Mouse (Mus musculus) Muller cell, postnatal 12 days (primary cell): ENCODE data around the gene Alg11.
A peak's percentile ranks its signal among the peaks of the same experiment; 100 is the strongest.

Experiments
- DNase-seq: peaks from one replicate; pipeline ENCODE4 v3.0.0-alpha.2; 2015; ENCODE audit errors: inconsistent ontology term

Alg11 gene

DNA sequence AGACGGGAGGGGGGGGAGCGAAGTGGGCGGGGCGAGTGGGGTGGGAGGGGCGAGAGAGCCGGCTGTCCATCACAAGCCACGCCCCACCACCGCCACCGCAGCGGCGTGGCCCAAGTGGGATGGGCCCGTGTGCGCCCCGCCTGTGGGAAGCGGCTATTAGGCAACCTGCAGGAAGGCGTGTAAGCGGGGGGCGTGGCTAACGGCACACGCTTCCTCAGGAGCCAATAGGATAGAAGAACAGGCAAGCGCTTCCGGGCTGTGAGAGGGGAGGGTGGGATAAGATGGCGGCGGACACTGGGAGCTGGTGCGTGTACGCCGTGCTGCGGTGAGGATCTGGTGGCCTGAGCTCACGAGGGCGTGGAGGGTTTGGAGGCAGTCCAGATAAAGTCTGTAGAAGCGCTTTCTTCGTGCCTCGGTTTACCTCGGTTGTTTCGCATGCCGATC, at the start of gene Alg11:
TSS of gene Alg11 (plus strand) at position 276 of the 444 bp plus-strand sequence.
- peak; percentile 98 for DNase-seq

DNA sequence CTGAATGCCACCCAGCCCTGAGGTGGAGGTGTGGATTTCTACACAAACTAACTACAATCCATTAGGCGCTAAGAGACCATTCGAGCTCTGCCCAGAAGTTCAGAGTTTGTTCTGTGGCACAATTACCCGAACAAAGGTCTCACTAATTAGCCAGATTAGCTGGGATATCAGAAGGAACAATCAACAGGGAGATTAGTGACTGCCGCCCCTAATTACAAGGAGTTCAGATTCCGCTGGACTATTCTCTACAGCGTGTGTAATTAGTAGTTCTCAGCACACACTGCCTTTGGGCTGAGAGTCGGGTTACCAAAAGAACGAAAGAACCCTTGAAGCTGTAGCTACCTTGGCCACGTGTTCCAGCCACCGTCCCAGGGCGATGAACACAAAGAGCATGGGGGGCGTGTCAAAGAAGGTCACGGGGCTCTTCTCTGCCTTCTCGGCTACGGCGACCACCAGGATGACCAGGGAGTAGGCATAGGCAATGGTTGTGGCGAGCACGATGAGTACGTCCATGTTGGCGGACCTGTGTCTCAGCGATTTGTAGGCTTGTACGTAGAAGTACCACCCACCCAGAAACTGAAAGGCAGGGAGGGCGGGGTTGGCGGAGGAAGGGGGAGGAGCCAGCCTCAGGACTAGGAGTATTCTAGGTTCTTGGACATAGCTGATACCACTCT, 47.4 kb upstream of the Alg11 start:
- DNase-seq, result peak; percentile 42

DNA sequence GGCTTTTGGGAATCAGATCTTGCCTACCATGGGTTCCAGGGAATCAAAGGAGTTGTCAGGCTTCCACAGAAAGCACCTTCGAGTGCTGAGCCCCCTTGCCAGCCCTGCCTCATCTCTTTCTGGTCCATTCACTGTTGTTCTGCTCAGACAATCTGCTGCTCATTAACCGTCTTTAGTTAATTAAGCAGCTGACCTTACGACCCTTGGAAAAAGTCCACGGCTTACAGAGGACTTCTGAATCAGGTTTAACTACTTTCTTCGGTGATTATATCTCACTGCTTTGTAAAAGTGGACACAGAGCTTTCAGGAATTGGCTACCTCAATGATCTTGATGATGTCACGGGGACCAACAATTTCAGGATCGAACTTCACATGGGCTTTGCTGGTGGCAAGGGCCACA, 42.8 kb upstream of the Alg11 start:
- DNase-seq, result no peak

DNA sequence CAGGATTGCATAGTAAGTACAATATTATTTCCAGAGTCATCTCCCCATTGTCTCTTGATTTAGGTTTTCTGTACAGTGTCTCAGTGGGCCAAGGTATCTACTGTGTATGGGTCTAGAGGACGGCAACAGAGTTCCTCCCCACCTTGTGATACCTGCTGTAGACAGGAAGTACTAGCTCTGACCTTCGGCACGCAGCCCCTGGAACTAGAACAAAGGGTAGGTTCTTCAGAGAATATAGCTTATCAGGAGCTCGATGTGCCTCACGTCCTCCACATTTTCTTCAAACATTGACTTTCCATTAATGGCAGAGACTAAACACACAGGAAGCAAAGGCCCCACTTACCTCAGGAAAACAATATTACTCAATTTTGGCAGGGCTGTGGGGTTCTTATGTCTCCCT, 41.0 kb upstream of the Alg11 start:
- no peak for DNase-seq

DNA sequence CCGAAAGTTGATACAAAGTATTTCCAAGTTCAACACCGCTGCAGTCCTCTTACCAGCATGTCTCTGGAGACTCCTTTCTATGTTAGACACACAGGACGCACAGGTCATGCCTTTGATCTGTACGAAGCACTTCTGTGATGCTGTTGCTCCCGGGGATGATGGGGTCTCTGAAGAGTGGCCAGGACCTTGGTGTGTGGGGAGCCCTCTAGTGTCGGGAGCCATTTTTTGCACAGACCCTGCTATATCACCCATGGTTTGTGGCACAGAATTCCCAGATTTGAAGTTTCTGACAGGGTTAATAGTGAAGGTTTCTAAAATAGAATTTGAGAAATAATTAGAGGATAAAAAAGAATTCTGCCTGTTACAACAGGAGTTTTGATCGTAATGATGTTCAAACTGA, 38.3 kb upstream of the Alg11 start:
- no peak for DNase-seq

DNA sequence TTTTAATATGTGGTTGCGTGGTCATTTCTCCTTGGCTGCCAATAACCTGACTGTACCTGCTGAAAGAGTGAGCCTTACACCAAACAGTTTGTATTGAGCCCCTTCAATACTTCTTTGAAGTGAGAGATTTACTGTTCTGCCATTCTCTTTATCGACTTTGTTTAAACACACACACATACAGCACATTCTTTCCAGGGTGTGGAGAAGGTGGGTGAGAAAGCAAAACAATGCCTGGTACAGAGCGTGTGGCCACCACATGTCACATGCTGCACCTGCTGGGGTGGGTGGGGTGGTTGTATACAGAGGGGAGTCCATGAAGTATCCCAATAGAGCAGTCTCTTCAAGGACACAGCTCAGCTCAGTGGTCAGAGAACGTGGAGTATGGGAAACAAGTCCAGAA, 35.3 kb upstream of the Alg11 start:
- no peak for DNase-seq

DNA sequence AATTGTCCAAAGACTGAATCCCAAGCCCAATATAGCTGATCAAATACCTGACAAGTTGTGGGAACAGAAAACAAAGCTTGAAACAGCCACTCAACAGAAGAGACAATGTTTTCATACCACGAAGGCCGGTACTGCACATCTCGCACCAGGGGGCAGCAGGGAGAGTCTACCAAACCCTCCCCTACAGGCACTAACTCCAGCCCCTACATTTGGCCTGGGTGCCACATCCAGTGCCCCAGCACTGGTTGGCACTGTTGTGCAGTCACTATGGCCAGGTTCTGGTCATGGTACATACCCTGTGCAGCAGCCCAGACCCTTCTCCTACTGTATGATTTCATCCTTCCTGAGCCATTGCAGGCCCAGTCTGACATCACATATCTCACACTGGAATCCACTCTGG, 31.5 kb upstream of the Alg11 start:
- DNase-seq, result no peak

DNA sequence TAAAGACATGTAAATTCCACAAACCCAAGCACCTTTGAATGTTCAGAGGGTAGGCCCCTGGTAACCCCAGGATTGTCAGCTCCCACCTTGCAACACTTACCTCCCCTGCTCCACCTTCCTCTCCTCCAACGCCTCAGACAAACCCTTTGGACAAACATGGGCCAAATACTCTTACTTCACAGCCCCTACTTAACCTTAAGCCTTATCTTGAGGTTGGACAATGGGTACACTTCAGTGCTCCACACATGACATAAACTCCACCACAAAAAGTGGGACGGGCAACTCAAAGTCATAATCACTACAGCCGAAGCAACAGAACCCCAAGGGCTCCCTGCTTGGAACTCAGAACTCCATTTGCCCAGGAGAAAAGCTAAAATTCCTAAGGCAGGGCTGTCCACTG, 29.5 kb upstream of the Alg11 start:
- DNase-seq, result no peak

DNA sequence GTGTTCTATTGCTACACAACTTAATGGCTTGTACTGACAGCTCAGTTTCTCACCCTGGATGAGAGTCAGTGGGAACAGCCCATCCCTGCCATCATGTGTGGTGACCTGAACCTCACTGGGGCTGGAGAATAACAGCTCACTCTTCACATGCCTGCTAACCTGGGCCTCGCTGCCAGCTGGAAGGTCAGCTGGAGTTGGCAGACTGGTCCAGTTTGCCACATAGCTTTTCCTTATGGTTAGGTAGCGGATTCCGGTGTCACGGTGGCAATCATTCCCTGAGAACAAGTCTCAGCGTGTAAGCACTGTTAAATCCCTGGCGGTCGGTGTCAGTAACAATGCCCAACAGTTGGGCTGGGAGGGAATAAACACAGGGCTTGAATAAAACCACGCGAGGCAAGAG, 24.4 kb upstream of the Alg11 start:
- no peak for DNase-seq

DNA sequence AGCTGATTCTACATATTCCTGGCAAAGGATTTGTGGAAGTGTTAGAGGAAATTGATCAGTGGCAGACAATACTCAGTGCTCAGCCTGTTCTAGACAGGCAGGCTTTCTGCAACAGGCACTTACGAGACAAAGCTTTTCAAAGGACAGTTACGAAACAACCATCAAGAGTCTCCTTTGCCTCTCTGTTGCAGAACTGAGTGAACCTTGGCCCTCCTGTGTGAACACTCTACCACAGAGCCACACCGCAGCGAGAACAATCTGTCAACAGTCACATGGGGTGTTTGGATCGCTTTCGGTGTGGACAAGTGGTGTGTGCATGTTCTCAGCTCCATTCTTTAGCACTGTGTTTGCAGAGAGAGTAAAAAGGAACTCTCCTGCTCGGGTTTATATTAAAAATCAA, 23.5 kb upstream of the Alg11 start:
- no peak for DNase-seq

DNA sequence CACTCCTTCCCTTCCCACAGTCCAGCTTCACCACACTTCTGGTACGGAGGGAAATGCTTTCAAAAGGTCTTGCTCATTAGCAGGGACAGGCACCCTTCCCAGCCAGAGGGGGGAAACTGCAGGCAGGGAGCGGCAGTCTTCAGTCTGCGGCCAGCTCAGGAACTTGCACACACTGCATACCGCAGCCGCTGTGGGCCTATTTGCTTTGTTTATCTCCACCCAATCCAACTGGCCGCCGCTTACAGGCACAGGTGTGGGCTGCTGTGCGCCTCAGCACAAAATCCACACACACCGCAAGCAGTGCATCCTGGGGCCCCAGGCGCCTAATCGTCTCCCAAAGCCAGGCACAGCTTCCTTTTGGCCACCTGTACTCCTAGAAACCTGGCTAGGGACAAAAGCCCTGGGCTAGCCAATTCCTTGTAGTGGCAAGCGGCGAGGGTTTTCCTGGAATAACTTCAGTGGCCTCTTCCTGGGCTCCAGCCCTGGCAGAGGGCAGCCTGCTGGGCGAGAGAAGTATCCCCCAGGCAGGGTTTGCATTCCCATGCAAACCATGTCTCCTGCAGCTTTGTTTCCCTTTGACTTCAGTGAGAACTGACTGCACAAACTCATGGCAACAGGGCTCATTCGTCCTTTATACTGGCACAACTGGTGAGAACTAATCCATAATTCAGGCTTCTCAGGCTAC, 20.9 kb upstream of the Alg11 start:
- peak; percentile 74 for DNase-seq

DNA sequence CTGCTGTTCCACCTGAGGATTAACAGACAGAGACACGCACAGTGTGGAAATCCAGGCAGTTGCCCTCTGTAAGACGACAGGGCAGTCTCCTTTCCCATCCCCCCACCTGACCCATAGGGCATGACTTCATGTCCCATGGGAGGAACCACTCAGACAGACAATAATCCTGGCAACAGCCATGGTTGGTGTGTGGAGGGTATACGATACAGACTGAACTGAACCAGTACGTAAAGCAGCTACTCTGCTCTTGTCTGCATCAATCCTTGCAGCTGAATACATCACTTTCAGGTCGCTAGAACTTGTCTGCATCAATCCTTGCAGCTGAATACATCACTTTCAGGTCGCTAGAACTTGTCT, 20.4 kb upstream of the Alg11 start:
- DNase-seq, result no peak

DNA sequence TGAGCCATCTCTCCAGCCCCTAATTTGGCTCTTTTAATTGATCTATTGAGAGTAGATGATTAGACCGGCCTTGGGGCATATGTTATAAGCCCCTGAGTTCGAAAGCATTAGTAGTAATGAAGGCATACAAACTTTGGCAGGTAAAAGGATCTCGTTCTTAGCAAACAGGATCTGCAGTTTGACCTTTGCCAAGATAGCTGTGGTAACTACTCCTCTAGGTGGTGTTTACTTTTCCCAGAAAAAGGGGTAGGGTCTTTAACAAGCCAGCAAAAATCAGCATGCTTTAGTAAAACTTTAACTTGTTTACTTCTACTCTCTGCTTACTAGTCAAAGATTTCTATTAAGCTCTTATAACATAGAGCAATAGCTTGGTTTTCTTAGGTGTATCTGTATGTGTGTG, 18.0 kb upstream of the Alg11 start:
- DNase-seq, result no peak

DNA sequence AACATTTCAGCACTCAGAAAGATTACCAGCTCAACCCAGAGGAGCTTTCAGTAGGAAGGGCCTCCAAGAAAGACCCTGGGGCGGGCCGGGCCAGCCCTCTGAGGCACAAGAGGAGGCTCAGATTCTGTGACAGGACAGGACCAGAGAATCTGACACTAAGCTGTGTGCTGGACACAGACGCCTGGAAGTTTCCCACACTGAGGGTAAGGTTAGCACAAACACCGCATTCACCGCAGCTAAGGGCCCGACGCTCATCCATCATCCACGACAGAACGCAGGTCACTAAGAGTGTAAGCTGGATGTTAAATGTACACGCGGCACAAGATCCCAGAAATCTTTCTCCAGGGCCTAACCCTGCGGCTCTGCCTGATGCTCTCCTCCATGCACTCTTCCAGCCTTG, 16.8 kb upstream of the Alg11 start:
- no peak for DNase-seq

DNA sequence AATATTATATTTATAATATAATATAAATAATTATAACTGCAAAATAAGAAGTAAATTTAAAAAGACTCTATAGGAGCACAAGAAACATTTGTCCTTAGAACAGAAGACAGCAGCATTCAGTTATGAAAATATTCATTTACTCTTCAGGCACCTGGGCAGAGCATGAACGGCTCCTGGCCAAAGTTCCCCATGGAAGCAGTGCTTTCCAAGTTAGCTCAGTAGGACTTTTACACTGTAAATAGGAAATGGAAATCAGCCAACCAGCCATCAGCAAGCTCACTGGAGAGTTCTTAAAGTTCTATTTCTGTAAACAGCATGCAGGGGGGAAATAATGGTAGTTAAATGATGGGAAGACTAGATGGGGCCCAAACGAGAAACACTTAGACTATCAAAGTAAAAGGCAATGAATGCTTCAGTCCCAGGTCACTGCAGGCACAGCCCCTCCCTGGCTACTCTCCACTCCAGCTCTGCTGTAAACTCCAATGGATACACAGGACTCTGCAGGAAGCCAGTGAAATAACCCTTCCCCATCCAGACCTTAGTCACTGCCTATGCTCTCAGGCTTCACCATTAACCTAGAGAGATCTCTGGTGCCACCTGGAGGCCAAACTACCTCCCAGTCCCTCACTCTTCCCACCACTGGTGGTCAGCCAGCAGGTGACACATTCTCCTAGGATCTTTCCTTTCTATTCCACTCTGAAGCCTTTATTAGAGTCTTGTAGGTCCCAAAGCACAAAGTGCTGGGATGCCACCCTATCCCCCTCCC, 12.6 kb upstream of the Alg11 start:
- DNase-seq, result peak; percentile 57

DNA sequence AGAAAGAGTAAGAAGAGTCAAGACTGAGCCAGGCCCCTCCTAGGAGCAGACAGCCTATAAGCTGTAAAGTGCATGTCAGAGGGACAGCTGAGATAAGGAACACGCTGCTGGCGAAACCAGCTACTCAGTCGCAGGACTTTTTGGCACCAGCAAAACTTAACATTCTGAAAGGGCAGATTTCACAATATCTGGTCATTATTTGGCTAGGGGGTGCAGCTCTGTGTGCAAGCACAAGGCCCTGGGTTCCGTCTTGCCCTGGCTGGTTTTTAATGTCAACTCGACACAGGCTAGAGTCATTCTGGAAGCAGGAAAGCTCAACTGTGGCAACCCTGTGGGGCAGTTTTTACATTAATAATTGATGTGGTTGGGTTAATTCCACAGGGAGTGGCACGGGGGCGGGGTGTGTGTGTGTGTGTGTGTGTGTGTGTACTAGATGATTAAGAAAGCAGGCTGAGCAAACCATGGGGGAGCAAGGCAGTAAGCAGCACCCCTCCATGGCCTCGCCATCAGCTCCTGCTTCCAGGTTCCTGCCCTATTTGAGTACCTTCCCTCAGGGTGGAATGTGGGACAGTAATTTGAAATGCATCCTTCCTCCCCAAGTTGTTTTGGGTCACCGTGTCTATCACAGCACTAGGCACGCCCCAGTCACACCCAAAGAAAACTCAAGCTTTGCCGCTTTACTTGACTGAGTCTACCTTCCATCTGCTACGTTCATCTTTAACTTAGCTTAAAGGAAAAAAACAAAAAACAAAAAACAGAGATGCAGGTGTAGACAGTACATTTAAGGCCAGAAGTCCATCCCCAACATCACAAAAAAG, 5.6 kb upstream of the Alg11 start:
- no peak for DNase-seq

DNA sequence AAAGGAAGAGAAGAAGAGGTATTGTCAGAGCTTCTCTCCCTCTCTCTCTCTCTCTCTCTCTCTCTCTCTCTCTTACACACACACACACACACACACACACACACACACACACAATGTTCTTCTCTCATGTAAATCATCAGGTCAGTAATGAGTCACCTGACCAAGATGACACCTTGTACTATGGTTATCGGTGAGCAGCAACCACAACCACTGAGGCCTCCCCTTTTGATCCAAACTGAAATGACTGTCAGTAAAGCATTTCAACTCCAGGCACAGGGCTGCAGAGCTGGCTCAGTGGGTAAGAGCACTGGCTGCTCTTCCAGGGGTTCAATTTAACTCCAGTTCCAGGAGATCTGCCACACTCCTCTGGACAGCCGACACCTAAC, 5.0 kb upstream of the Alg11 start:
- DNase-seq, result no peak

DNA sequence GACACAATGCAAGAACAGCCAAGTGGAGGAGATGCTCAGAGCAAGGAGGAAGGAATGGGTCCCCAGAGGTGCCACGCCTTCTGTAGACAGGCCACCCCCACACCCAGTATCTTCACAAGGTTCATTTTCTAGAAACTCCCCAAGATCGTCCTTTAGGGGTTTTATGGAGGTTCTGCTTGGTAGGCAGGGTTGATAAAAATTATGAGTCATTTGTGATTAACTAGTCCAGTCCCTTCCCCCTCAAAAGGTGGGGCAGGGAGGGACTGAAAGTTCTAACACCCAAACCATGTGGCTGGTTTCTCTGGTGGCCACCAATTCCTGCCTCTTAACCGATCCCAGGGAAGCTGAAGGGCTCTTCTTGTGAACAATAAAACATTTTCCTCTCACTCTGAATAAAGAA, 3.7 kb upstream of the Alg11 start:
- no peak for DNase-seq

DNA sequence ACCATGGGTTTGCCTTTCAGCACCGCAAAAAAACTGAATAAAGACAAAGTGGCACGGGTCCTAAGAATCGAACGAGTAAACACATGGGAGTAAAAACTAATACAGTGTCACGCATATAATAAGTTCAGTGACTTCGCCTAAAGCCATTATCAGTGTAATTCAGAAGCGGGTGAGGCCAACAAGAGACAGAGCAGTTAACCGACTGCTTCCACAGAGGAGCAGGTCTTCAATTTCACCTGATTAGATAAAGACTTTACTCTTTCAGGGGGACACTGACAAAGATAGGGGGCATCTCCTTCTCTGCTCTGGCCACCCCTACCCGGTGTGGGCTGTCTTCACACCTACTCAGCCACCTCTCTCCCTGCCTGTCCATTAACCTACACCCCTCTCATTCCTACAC, 2.2 kb upstream of the Alg11 start:
- DNase-seq, result no peak

DNA sequence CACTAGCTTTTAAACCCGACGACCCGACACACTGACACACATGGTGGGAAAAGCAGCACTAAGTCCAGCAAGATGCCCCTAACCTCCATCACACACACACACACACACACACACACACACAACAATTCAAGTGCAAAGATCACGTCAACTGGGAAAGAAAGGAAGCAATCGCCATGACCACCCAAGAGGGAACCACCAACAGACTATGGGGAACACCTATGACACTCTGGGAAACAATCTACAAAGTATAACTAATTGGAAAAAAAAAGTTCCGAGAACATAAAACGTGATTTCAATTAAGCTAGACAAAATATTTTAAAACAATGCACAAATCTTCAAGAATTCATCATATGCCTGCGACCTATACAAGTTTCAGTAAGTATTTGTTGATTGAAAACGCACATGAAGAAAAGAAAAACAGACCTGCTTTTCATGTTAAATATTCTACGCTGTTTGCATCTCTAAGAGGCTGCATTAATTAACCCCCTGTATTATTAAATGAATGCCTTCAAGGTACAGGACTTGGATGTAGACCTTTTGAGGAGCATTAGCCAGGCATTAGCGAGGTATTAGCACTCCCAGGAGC, 1.3 kb upstream of the Alg11 start:
- DNase-seq, result no peak

DNA sequence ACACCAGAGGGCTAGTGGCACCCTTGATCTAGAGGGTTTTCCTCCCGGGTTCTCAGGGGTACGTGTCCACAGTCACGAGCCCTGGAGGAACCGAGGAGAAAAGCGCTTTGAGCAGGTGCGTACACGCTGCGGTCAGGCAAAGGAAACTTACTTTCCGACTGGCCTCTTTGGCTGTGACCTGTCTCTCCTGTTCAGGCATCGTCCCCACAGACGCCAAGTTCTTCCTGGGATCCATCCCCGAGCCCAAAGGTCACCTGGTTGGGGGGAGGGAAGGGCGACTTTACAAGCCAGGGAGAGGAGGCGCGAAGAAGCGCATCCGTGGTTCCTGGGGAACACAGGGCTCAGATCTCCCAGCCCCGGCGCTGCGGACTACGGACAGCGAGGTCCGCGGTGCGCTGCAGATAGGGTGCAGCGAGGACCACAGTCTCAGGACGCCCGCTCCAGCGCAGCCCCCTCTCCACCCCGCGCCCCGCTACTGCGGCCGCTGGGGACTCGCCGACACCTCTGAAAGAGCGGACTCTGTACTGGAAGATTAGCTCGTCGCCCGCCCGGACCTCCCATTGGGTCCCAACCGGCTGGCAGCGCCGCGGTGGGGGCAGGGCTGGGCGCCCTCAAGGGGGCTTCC, 588 bp upstream of the Alg11 start, which contains the start of gene Atp7b:
TSS of gene Atp7b (minus strand) at position 485 of the 625 bp plus-strand sequence.
- no peak for DNase-seq
